Mouse (Mus musculus) thymus, adult 2 months (tissue): ENCODE measurements around the gene Gsg1l.

Experiments
- CTCF ChIP-seq: fragments of 200-500 bp; IDR thresholded peaks from 2 replicates; pipeline ENCODE4 v1.5.1; 2012; ENCODE audit warnings: mild to moderate bottlenecking, control low read depth, low read length, moderate library complexity, borderline replicate concordance; ENCODE audit not compliant: control insufficient read depth, poor library complexity, insufficient read depth; ENCODE audit errors: extremely low read depth
- POLR2A ChIP-seq: fragments of 200-500 bp; IDR thresholded peaks from 2 replicates; pipeline ENCODE4 v1.6.1; 2012; ENCODE audit warnings: mild to moderate bottlenecking, low read length, control low read depth, moderate library complexity; ENCODE audit not compliant: control insufficient read depth, poor library complexity, insufficient read depth; ENCODE audit errors: extremely low read depth

DNA sequence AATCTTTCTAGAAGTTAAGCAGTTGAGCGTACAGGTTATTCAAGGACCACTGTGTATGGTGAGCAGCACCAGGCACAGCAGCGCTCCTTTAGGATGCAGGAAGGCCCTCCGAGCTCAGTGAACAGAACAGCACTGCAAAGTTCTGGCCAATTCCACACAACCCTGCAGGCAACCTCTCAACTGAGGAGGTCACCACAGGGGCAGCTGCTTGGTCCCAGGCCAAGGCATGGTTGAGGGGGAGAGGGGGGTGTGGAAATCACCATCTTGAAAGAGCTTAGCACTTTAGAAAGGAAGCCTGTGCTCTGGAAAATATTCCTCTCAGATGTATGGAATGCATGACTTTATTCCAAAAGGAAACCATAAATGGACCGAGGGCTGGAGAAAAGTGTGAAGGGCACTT lies 39.3 kb upstream of the Gsg1l start:
- no peak for TF ChIP-seq POLR2A
- no peak for TF ChIP-seq CTCF
